Mouse (Mus musculus) liver, adult 2 months (tissue): ENCODE data around the gene Gm26727. TPM values are rescaled to one million over a fixed set of nuclear protein-coding genes. Genes with fewer than 3 reads are reported as not detected.
"Not testable (repeated sequence)": the region's sequence is repeated elsewhere in the genome, so short reads cannot be mapped to it uniquely, and the experiment has no call there.

Source experiments
- DNase-seq: peaks from one replicate; pipeline ENCODE4 v3.0.0-alpha.2; 2011; ENCODE audit warnings: low read depth, low spot score; ENCODE audit errors: extremely low read depth
- H3K27ac ChIP-seq: fragments of 200-500 bp; replicated peaks from 2 replicates; pipeline ENCODE4 v1.5.1; 2012; ENCODE audit warnings: low read depth, mild to moderate bottlenecking, control low read depth, inconsistent platforms, low read length; ENCODE audit not compliant: insufficient read depth
- H3K27me3 ChIP-seq: fragments of 200-500 bp; 2 replicates; pipeline ENCODE4 v1.6.1; 2012; ENCODE audit warnings: mild to moderate bottlenecking, moderate library complexity, low read length, inconsistent platforms; ENCODE audit not compliant: control insufficient read depth, insufficient read depth
- H3K36me3 ChIP-seq: fragments of 200-500 bp; 2 replicates; pipeline ENCODE4 v1.6.1; 2012; ENCODE audit warnings: low read length, inconsistent platforms; ENCODE audit not compliant: control insufficient read depth, insufficient read depth
- H3K4me1 ChIP-seq: fragments of 200-500 bp; 2 replicates; pipeline ENCODE4 v1.6.1; 2011; ENCODE audit warnings: low read length; ENCODE audit not compliant: control insufficient read depth, insufficient read depth
- H3K4me3 ChIP-seq: fragments of 200-500 bp; 2 replicates; pipeline ENCODE4 v1.5.1; 2011; ENCODE audit warnings: low read depth, mild to moderate bottlenecking, control low read depth, low read length, moderate library complexity; ENCODE audit not compliant: insufficient read depth
- H3K79me2 ChIP-seq: fragments of 200-500 bp; 2 replicates; pipeline ENCODE4 v1.6.1; 2012; ENCODE audit warnings: inconsistent platforms, mild to moderate bottlenecking, low read length, moderate library complexity; ENCODE audit not compliant: control insufficient read depth, insufficient read depth
- H3K9ac ChIP-seq: fragments of 200-500 bp; 2 replicates; pipeline ENCODE4 v1.6.1; 2012; ENCODE audit warnings: low read depth, mild to moderate bottlenecking, control low read depth, inconsistent platforms, low read length
- CTCF ChIP-seq: fragments of 200-500 bp; IDR thresholded peaks from 2 replicates; pipeline ENCODE4 v1.5.1; 2011; ENCODE audit warnings: low read depth, low read length, control low read depth
- POLR2A ChIP-seq: fragments of 200-500 bp; IDR thresholded peaks from 2 replicates; pipeline ENCODE4 v1.6.1; 2011; ENCODE audit warnings: low read length, control low read depth; ENCODE audit not compliant: insufficient read depth; ENCODE audit errors: extremely low read depth
- WGBS: fragments of 180-500 bp; shearing (Covaris S2); methylation state at CpG from one replicate; pipeline ENCODE4 v1.1.7; 2018; 5-methylcytosine and 5-hydroxymethylcytosine counted together
- polyA plus RNA-seq: library from polyadenylated mRNA; depleted of rRNA; stranded (reverse); fragments of >200 nt; gene quantifications from 2 replicates; pipeline ENCODE4 v1.2.3, GENCODE M21; 2012; rRNA removed
- total RNA-seq: library from RNA; depleted of rRNA; stranded (reverse); fragments of >200 nt; gene quantifications from 2 replicates; pipeline ENCODE4 v1.2.3, GENCODE M21; 2014; rRNA removed

The Gm26727 gene
- total RNA-seq (not detected in 2 replicates), polyA plus RNA-seq (not detected in 2 replicates)

DNA sequence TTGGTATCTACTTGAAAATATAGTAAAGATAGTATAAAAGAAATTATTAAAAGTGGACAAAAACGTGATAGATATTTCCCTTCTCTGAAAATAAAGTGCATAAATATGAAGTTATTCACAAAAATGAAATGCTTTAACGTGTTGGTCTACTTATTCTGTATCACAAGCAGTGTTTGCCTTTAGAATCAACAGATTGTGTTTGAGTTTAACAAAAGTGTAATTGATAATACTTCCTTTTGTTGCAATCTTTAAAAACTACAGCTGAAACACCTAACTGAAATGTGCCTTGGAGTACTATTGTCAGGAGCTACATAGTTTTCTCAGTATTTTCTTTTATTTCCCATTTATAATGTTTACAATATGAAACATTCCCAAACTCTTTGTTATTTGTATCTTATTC, at the start of gene Gm26727:
Gene Gm26727, minus strand, starts transcription at position 101 of the 400 bp plus-strand sequence.
- WGBS = 43% methylated on average over 2 of the region's 2 CpGs
- no peaks in the 10 kb centered on the region for H3K79me2 ChIP-seq
- H3K4me1 ChIP-seq = no peaks in the 10 kb centered on the region
- H3K36me3 ChIP-seq = no peaks in the 10 kb centered on the region
- no peaks in the 10 kb centered on the region for H3K27me3 ChIP-seq
- TF ChIP-seq POLR2A (no peak), CTCF (no peak)
- H3K27ac ChIP-seq = no peak within 1 kb of the TSS
- H3K4me3 ChIP-seq = no peak within 1 kb of the TSS
- DNase-seq = no peak
- H3K9ac ChIP-seq = no peak within 1 kb of the TSS

GRCm38 (mm10) chr2:67481051-67481450, 48.1 kb upstream of the Gm26727 start:
- no peak for TF ChIP-seq POLR2A
- TF ChIP-seq CTCF = no peak
- no peak for DNase-seq
- Histone ChIP-seq H3K27me3 (no peaks in the 10 kb centered on the region), H3K36me3 (no peaks in the 10 kb centered on the region), H3K9ac (no peak overlapping the region), H3K4me1 (no peaks in the 10 kb centered on the region), H3K4me3 (no peak overlapping the region), H3K79me2 (no peaks in the 10 kb centered on the region), H3K27ac (no peak overlapping the region)
- 64% methylated on average over 3 of the region's 3 CpGs for WGBS

DNA sequence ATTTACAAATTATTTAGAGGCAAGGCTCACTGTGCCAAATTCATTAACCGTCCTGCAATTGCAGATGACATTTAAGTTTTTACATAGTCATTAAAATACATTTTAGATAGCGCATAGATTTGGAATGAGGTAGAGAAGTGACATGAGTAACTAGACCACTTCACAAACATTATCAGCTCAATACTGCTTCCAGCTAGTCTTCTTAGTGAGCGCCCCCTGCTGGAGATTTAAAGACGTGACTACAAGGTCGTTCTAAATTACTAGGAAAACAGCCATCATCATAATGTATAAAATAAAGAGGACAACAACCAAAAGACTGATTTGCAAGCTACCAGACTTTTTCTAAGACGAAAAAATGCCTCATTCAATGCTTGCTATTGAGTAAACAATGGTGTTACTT, 44.8 kb upstream of the Gm26727 start:
- Histone ChIP-seq H3K79me2 (no peaks in the 10 kb centered on the region), H3K27ac (no peak overlapping the region), H3K4me1 (no peaks in the 10 kb centered on the region), H3K9ac (no peak overlapping the region), H3K4me3 (no peak overlapping the region), H3K36me3 (no peaks in the 10 kb centered on the region), H3K27me3 (no peaks in the 10 kb centered on the region)
- 14% methylated on average over 6 of the region's 6 CpGs for WGBS
- TF ChIP-seq CTCF (no peak), POLR2A (no peak)
- peak; percentile 37 for DNase-seq

- H3K4me1 ChIP-seq, H3K27ac ChIP-seq, H3K79me2 ChIP-seq, H3K9ac ChIP-seq, H3K36me3 ChIP-seq, H3K4me3 ChIP-seq, DNase-seq, H3K27me3 ChIP-seq: not testable (repeated sequence)
- 70% methylated on average over 5 of the region's 5 CpGs for WGBS
These were observed 37.0 kb upstream of the Gm26727 start for GRCm38 (mm10) chr2:67470030-67470429.

DNA sequence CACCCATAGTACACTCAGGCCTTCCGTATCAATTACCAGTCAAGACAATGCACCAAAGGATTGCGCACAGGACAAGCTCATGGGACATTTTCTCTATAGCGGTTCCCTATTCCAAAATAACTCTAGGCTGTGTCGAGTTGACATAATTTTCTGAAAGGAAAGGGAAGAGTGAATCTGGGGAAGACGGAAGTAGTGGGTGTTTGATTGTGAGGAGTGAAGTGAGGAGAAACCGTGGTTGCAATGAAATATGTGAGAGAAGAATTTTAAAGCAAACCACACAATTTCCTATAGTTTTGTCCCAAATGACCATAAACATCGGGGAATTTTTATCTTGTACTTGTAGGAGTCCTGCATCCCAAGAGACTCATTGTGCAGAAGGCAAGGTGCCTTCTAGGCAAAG, 34.1 kb upstream of the Gm26727 start:
- H3K4me1 ChIP-seq = no peaks in the 10 kb centered on the region
- WGBS = 83% methylated on average over 7 of the region's 7 CpGs
- no peak for DNase-seq
- no peak overlapping the region for H3K9ac ChIP-seq
- H3K79me2 ChIP-seq = no peaks in the 10 kb centered on the region
- H3K36me3 ChIP-seq = no peaks in the 10 kb centered on the region
- TF ChIP-seq POLR2A (no peak), CTCF (no peak)
- H3K27me3 ChIP-seq = no peaks in the 10 kb centered on the region
- H3K4me3 ChIP-seq = no peak overlapping the region
- H3K27ac ChIP-seq = no peak overlapping the region

DNA sequence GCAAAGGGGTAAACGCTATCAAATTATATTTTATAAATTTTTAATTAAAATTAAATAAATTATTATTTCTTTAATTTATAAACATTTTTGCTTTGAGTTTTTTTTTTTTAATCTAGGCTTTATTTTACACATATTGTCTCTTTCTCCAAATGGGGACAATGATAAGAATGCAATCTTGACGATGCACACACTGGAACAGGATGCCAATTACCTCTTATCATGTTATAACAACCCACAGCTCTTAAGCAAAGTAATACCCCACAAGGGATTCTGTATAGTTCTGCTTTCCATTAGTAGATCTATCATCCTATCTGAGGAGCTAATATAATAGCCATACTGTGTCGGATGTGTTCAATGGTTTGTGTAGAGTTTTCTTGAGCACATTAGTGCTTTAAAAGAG, 27.9 kb upstream of the Gm26727 start:
- Histone ChIP-seq H3K27me3 (0 out of 2 replicates have a peak, but pooled peaks cover 2% of the 10 kb centered on the region), H3K27ac (no peak overlapping the region), H3K4me3 (no peak overlapping the region), H3K9ac (no peak overlapping the region), H3K36me3 (no peaks in the 10 kb centered on the region), H3K4me1 (no peaks in the 10 kb centered on the region), H3K79me2 (no peaks in the 10 kb centered on the region)
- TF ChIP-seq CTCF = no peak
- WGBS = 86% methylated on average over 3 of the region's 3 CpGs
- DNase-seq = no peak

- no peak overlapping the region for H3K4me3 ChIP-seq
- no peaks in the 10 kb centered on the region for H3K79me2 ChIP-seq
- H3K4me1 ChIP-seq = no peaks in the 10 kb centered on the region
- 79% methylated on average over 12 of the region's 12 CpGs for WGBS
- no peaks in the 10 kb centered on the region for H3K27me3 ChIP-seq
- no peak overlapping the region for H3K9ac ChIP-seq
- no peak for DNase-seq
- H3K27ac ChIP-seq = no peak overlapping the region
- no peak for TF ChIP-seq POLR2A
- no peak for TF ChIP-seq CTCF
- no peaks in the 10 kb centered on the region for H3K36me3 ChIP-seq
These were observed 14.2 kb upstream of the Gm26727 start for GRCm38 (mm10) chr2:67447206-67447605.
